8 mouse cellular contexts compared by ENCODE assay signal in the genomic region with DNA sequence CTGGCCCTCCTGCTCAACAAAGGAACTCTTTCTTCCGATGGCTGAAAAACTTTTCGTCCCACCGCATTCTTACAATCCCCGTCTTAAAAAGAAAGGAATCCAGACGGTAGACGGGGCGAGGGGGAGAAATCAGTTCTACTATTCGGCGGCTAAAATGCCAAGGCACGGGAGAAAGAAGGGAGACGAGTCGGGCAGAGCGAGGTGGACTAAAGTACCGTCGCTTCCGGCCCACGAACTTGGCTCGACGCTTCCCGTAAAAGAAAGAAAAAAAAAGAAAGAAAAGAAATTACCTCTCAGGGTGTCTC. TPM values are rescaled to one million over a fixed set of nuclear protein-coding genes. Genes with fewer than 3 reads are reported as not detected.
DNase-seq lines count a peak whose midpoint lies in the region; ATAC-seq and TF ChIP-seq lines count a peak whose summit lies in the region.

No protein-coding gene starts in this region.

- intact Hi-C loops in heart, postnatal 14 days (cut with DNase I) = loop anchor here (5.0 kb wide), 4 partner anchors 48 to 187 kb away; partner anchors contain the start of genes Nln, Sgtb and Srek1

- no peak for DNase-seq in heart, postnatal 14 days
- DNase-seq in G1E (ENCODE audit: low spot score) = no peak
- peak in 1 of 3 experiments; percentile 26 for DNase-seq in liver, embryonic 14.5 days (ENCODE audit: low read depth in 3 of 3, low spot score in 3 of 3)
- DNase-seq in gastrocnemius, postnatal 4 days (ENCODE audit: low spot score in 2 of 2) = no peak
- no peak for DNase-seq in kidney, postnatal 25 days

- no peak for TF ChIP-seq CTCF in G1E (IDR thresholded peaks at IDR 0.05; ENCODE audit: low read depth, low read length)
- TF ChIP-seq CTCF in liver, embryonic 14.5 days (IDR thresholded peaks at IDR 0.05; ENCODE audit: low read depth) = no peak

- no peaks in the 10 kb centered on the region for H3K27me3 ChIP-seq in heart, embryonic 15.5 days
- peaks cover 18% of the 10 kb centered on the region for H3K27me3 ChIP-seq in G1E (ENCODE audit: insufficient read depth, low read length)
- H3K27me3 ChIP-seq in forebrain, embryonic 12.5 days = 0 out of 2 replicates have a peak, but pooled peaks cover 6% of the 10 kb centered on the region
- H3K27me3 ChIP-seq in liver, embryonic 14.5 days (ENCODE audit: control insufficient read depth, insufficient read depth, low read length) = peaks cover 3% of the 10 kb centered on the region; the same call in 1 of the 2 replicates

- H3K9ac ChIP-seq in heart, embryonic 15.5 days = peak overlapping the region; percentile 93
- peak overlapping the region; percentile 99 for H3K9ac ChIP-seq in forebrain, embryonic 12.5 days
- H3K9ac ChIP-seq in liver, embryonic 14.5 days (replicated peaks) = peak overlapping the region; percentile 92

- peaks cover 15% of the 10 kb centered on the region; the same call in 1 of the 2 replicates for H3K4me1 ChIP-seq in heart, embryonic 15.5 days (replicated peaks)
- H3K4me1 ChIP-seq in G1E (ENCODE audit: insufficient read depth, low read depth, low read length) = peaks cover 18% of the 10 kb centered on the region
- H3K4me1 ChIP-seq in forebrain, embryonic 12.5 days = peaks cover 30% of the 10 kb centered on the region
- peaks cover 0 to 3% of the 10 kb centered on the region in 2 experiments; a peak in 2 of 4 replicates for H3K4me1 ChIP-seq in liver, embryonic 14.5 days (replicated peaks; ENCODE audit: control insufficient read depth in 2 of 2, insufficient read depth in 2 of 2, low read length in 1 of 2)

- ATAC-seq in heart, embryonic 15.5 days (replicated peaks; ENCODE audit: insufficient number of reproducible peaks, insufficient read depth, low FRiP score, low read depth) = no peak
- ATAC-seq in G1E (ENCODE audit: extremely low read depth, insufficient number of reproducible peaks, low FRiP score, poor library complexity, severe bottlenecking) = no peak
- no peak for ATAC-seq in forebrain, embryonic 12.5 days (ENCODE audit: low FRiP score)
- 0 out of 2 replicates have a peak, but pooled peaks have one; percentile 1 for ATAC-seq in liver, embryonic 14.5 days (ENCODE audit: insufficient read depth)
- no peak for ATAC-seq in inflammation-experienced regulatory T-cells, adult 6 months

- under 1% methylated on average over 20 of the region's 20 CpGs for WGBS in heart, embryonic 15.5 days
- WGBS in forebrain, embryonic 12.5 days = 0% methylated on average over 20 of the region's 20 CpGs
- under 1% methylated on average over 20 of the region's 20 CpGs for WGBS in liver, embryonic 14.5 days (ENCODE audit: insufficient replicate concordance)

- TF ChIP-seq EP300 in liver, embryonic 14.5 days (IDR thresholded peaks at IDR 0.05; ENCODE audit: low read depth) = no peak

- peak overlapping the region; percentile 99 for H3K27ac ChIP-seq in heart, embryonic 15.5 days
- H3K27ac ChIP-seq in forebrain, embryonic 12.5 days = peak overlapping the region; percentile 100
- peak overlapping the region; percentile 85 for H3K27ac ChIP-seq in liver, embryonic 14.5 days

- H3K4me2 ChIP-seq in heart, embryonic 15.5 days = peak overlapping the region; percentile 81
- peak overlapping the region; percentile 84 for H3K4me2 ChIP-seq in forebrain, embryonic 12.5 days
- peak overlapping the region; percentile 88 for H3K4me2 ChIP-seq in liver, embryonic 14.5 days (ENCODE audit: low read depth)

- no peaks in the 10 kb centered on the region for H3K36me3 ChIP-seq in heart, embryonic 15.5 days
- H3K36me3 ChIP-seq in G1E (replicated peaks) = peaks cover 3% of the 10 kb centered on the region
- no peaks in the 10 kb centered on the region for H3K36me3 ChIP-seq in forebrain, embryonic 12.5 days (replicated peaks)
- H3K36me3 ChIP-seq in liver, embryonic 14.5 days (replicated peaks; ENCODE audit: control insufficient read depth, insufficient read depth, low read depth) = no peaks in the 10 kb centered on the region

- peak overlapping the region; percentile 75 for H3K4me3 ChIP-seq in heart, embryonic 15.5 days
- H3K4me3 ChIP-seq in G1E (ENCODE audit: low read depth, low read length) = peak overlapping the region; percentile 85
- H3K4me3 ChIP-seq in forebrain, embryonic 12.5 days (replicated peaks) = peak overlapping the region; percentile 92
- H3K4me3 ChIP-seq in liver, embryonic 14.5 days (ENCODE audit: insufficient read depth in 1 of 2, low read depth in 2 of 2, low read length in 2 of 2) = peak overlapping the region; percentile 94 to 99

- H3K9me3 ChIP-seq in heart, embryonic 15.5 days (replicated peaks) = no peaks in the 10 kb centered on the region
- H3K9me3 ChIP-seq in G1E (replicated peaks) = no peaks in the 10 kb centered on the region
- no peaks in the 10 kb centered on the region for H3K9me3 ChIP-seq in forebrain, embryonic 12.5 days
- no peaks in the 10 kb centered on the region for H3K9me3 ChIP-seq in liver, embryonic 14.5 days (ENCODE audit: control insufficient read depth, low read length)

RNA-seq across cellular contexts. Expression of gene Erbin, which starts 0.4 kb away (rescaled TPM):
- polyA plus RNA-seq in heart, embryonic 15.5 days (2015; fragmentation: Nextera tagmentation; extraction: Ambion mirVana) = 10.3 and 11.1 TPM in 2 replicates
- 10 to 100 TPM; 54.6 to 54.8 TPM for total RNA-seq in heart, postnatal 14 days (2021)
- 135 and 156 TPM in 2 replicates for total RNA-seq in G1E (2014; fragmentation: Nextera tagmentation)
- total RNA-seq in G1E (2017) = 123 and 142 TPM in 2 replicates
- polyA plus RNA-seq in G1E (2012) = 7.9 and 9.8 TPM in 2 replicates
- 23.0 and 23.2 TPM in 2 replicates for polyA plus RNA-seq in forebrain, embryonic 12.5 days (2016; fragmentation: Nextera tagmentation; extraction: Ambion mirVana)
- polyA plus RNA-seq in liver, embryonic 14.5 days (2012; rRNA removed) = 3.6 and 5.5 TPM in 2 replicates
- polyA plus RNA-seq in liver, embryonic 14.5 days (2014; fragmentation: Nextera tagmentation; extraction: Ambion mirVana) = 7.5 and 8.0 TPM in 2 replicates
- 10 to 100 TPM; 34.4 to 45.8 (median 43.1) TPM for polyA plus RNA-seq in inflammation-experienced regulatory T-cells, adult 6 months (2017; shearing (Covaris generic))
- 10 to 100 TPM; 77.1 to 88.5 TPM for total RNA-seq in gastrocnemius, postnatal 4 days (2021)
